Mouse (Mus musculus): ENCODE data around the gene Abca4. TPM values are rescaled to one million over a fixed set of nuclear protein-coding genes. Genes with fewer than 3 reads are reported as not detected.

Abca4 gene
- 2.1 and 3.1 TPM in 2 replicates for polyA plus RNA-seq (2015; fragmentation: Nextera tagmentation; extraction: Ambion mirVana)

DNA sequence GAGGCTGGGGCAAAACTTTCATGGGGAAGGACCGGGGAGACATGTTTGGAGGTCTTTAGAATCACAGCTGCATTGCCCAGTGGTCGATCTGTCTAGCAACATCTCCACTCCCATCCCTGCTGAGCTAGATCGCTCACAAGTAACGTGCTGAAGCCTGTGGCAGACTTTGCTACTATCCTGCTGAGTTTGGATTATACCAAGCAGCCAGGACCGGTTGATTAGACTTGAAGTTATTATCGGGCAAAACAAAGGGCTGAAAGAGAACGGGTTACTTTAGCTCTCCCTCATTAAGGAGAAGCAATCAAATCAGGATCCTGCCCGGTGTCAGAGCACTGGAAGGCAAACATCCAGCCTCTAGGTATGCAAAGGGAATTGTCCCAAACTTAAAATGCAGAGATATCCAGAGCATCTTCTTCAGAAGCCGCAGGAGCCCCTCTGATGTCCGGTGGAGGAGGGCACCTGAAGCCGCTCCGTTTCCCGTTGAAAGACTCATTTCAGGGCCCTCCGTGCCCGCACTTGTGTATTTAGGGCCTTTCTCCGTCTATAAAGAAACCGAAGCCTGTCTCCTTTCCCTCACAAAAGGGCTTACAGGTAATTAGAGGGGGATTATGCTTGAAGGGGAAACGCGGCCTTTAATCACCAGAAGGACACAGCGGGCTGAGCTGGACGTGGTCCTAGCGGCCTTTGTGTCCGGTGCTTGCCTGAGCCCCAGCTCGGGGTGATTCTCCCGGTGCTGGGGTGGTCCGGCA lies at the start of gene Abca4:
Abca4 (plus strand) TSS at position 645 of the 749 bp plus-strand sequence.
- peak within 1 kb of the TSS; percentile 27; the same call in 1 of the 2 replicates for H3K27ac ChIP-seq
- peaks cover 87% of the 10 kb centered on the region for H3K27me3 ChIP-seq

DNA sequence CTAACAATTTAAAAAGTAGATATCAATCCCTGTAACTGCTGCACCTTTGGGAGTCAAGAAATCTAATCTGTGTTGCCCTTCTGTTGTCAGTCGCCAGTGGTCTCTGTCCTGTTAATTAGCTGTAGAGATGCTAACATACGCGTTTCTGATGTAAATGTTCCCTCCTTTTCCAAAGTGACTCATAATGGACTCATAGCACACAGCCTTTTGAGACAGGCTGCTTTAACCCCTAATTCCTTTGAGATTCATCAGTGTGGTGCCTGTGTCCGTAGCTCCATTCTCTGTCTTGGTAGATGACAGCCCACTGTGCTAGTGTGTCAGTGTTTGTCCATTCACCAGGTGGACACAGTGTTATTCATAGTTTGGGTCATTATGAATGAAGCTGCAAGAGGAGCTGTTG lies 49.1 kb upstream of the Abca4 start:
- H3K4me1 ChIP-seq (replicated peaks), result 0 out of 2 replicates have a peak, but pooled peaks cover 3% of the 10 kb centered on the region
- H3K36me3 ChIP-seq, result no peaks in the 10 kb centered on the region
- no peaks in the 10 kb centered on the region for H3K9me3 ChIP-seq
- ATAC-seq (ENCODE audit: low FRiP score), result no peak
- no peak overlapping the region for H3K27ac ChIP-seq
- 53% methylated on average over 4 of the region's 4 CpGs for WGBS
- H3K27me3 ChIP-seq, result no peaks in the 10 kb centered on the region
- no peak overlapping the region for H3K4me2 ChIP-seq
- H3K4me3 ChIP-seq, result no peak overlapping the region
- no peak overlapping the region for H3K9ac ChIP-seq

More for the DNA sequence above, at the start of gene Abca4:
- Histone ChIP-seq H3K4me1 (replicated peaks) (peaks cover 61% of the 10 kb centered on the region), H3K4me3 (peak within 1 kb of the TSS; percentile 27), H3K9ac (peak within 1 kb of the TSS; percentile 60), H3K36me3 (no peaks in the 10 kb centered on the region), H3K9me3 (no peaks in the 10 kb centered on the region), H3K4me2 (peak within 1 kb of the TSS; percentile 42)
- WGBS, result 3% methylated on average over 26 of the region's 26 CpGs
- no peak for ATAC-seq (ENCODE audit: low FRiP score)

DNA sequence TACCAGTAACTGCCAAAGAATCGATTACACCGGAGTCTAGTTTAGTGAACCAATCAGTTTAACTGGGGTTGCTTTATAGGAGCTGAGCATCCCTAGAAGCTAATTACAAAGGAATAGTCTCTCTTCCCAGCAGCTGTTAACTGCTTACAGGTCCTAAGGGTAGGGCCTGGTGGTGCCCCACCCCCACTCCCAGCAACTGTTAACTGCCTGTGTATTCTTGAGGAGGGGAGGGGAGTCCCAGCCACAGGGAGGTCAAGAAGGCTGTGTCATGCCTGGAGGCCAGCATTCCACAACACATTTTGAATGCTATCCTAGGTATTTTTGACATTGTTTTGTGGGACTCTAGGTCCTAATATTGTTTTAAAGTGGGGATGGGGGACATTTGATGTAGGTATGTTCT lies 44.3 kb upstream of the Abca4 start:
- no peak overlapping the region for H3K27ac ChIP-seq

DNA sequence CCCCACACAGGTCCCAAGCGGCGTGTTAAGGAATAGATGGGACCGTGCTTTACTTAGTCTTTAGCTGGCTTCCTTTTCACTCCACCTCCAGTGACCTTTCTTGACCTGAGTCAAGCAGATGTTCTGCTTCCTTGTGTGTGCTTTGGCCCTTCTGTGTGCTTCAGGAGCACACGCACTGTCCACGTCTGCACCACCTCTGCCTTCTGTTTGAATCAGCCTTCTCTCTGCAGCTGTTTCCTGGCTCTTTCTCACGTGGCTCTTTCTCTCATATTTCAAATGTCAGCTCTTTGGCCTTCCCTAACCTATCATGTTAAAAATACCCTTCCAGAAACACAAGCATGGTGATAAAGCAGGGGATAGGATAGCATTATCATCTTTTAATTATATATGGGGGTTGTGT lies 42.7 kb upstream of the Abca4 start:
- Histone ChIP-seq H3K4me1 (replicated peaks) (0 out of 2 replicates have a peak, but pooled peaks cover 3% of the 10 kb centered on the region), H3K27ac (no peak overlapping the region), H3K4me2 (no peak overlapping the region), H3K27me3 (no peaks in the 10 kb centered on the region), H3K4me3 (no peak overlapping the region), H3K9me3 (no peaks in the 10 kb centered on the region), H3K9ac (no peak overlapping the region), H3K36me3 (no peaks in the 10 kb centered on the region; the same call in 1 of the 2 replicates)
- WGBS, result 80% methylated on average over 6 of the region's 6 CpGs
- ATAC-seq (ENCODE audit: low FRiP score), result no peak

More for the DNA sequence above, 44.3 kb upstream of the Abca4 start:
- 85% methylated on average over 2 of the region's 2 CpGs for WGBS
- Histone ChIP-seq H3K36me3 (no peaks in the 10 kb centered on the region; the same call in 1 of the 2 replicates), H3K4me3 (no peak overlapping the region), H3K4me2 (no peak overlapping the region), H3K9ac (no peak overlapping the region), H3K9me3 (no peaks in the 10 kb centered on the region), H3K27me3 (no peaks in the 10 kb centered on the region), H3K4me1 (replicated peaks) (0 out of 2 replicates have a peak, but pooled peaks cover 3% of the 10 kb centered on the region)
- no peak for ATAC-seq (ENCODE audit: low FRiP score)

DNA sequence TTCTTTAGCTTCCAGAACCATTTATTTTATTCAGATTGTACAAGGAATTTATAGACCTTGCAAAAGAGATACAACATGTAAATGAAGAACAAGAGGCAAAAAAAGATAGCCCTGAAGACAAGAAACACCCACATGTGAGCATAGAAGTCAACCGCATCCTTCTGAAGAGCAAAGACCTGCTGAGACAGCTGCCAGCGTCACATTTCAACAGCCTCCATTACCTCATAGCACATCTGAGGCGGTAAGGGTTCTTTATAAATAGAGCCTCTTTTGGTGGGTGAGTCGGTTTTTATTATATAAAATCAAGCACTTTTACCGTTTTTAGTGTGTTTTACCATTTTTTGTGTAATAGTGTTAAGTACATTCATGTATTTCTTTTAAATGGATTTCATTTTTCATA lies 34.4 kb upstream of the Abca4 start:
- no peak for ATAC-seq (ENCODE audit: low FRiP score)
- no peak overlapping the region for H3K9ac ChIP-seq
- no peak overlapping the region for H3K4me3 ChIP-seq
- H3K9me3 ChIP-seq, result no peaks in the 10 kb centered on the region
- no peak overlapping the region for H3K4me2 ChIP-seq
- H3K27me3 ChIP-seq, result no peaks in the 10 kb centered on the region
- no peak overlapping the region for H3K27ac ChIP-seq
- WGBS, result 90% methylated on average over 5 of the region's 5 CpGs
- no peaks in the 10 kb centered on the region for H3K4me1 ChIP-seq (replicated peaks)
- no peaks in the 10 kb centered on the region for H3K36me3 ChIP-seq

DNA sequence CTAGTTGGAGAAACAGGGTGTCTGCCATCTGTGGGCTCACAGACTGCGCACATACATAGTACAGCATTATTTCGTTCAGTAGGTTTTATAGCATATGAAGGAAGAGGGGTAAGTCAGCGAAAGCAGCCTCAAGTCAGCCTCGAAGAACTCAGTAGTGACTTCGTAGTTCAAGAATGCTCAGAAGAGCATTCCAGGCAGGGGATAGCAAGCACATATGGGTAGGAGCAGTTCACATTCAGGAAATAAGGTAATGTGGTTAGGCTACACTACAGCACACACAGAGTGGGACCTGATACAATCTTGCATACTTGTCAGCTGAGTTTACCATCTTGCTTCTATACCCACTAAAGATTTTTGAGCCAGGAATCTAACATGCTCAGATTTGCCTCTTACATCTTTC lies 34.0 kb upstream of the Abca4 start:
- Histone ChIP-seq H3K27ac (no peak overlapping the region), H3K27me3 (no peaks in the 10 kb centered on the region), H3K36me3 (no peaks in the 10 kb centered on the region), H3K9me3 (no peaks in the 10 kb centered on the region), H3K9ac (no peak overlapping the region), H3K4me3 (no peak overlapping the region), H3K4me2 (no peak overlapping the region), H3K4me1 (replicated peaks) (no peaks in the 10 kb centered on the region)
- ATAC-seq (ENCODE audit: low FRiP score), result no peak
- 95% methylated on average over 5 of the region's 5 CpGs for WGBS

DNA sequence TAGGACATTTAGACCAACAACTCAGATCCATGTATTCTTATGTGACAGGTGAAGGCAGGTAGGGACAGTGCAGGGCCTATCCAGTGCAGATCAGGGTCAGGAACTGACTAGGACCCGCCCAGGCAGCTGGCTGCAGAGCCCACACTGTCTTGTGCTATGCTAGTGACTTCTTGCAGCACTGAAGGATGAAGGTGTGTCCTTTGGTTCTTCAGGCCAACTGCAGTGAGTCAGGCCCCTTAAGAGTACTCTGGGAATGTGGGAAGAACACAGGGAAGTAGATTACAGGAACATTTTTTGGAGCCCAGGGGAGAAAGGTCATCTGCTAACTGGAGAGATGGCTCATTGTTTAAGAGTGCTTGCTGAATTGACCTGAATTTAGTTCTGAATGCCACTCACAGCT lies 31.8 kb upstream of the Abca4 start:
- WGBS, result 91% methylated on average over 1 of the region's 1 CpGs
- Histone ChIP-seq H3K9me3 (no peaks in the 10 kb centered on the region), H3K9ac (no peak overlapping the region), H3K27me3 (no peaks in the 10 kb centered on the region), H3K4me2 (no peak overlapping the region), H3K4me3 (no peak overlapping the region), H3K4me1 (replicated peaks) (no peaks in the 10 kb centered on the region), H3K36me3 (no peaks in the 10 kb centered on the region), H3K27ac (no peak overlapping the region)
- ATAC-seq (ENCODE audit: low FRiP score), result no peak

DNA sequence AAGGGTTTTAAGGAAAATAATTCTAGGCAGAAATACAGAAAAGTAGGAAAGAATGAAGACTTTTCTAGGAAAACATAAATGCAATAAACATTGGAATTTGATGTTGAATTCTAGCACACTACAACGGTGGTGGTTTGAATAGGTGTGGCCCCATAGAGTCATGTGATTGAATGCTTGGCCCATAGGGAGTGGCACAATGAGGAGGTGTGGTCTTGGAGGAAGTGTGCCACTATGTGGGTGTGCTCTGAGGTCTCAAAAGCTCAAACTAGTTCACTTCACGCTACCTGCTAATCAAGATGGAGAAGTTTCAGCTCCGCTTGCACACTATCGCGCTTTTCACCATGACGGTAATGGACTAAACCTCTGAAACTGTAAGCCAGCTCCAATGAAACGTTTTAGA lies 25.8 kb upstream of the Abca4 start:
- no peaks in the 10 kb centered on the region for H3K27me3 ChIP-seq
- WGBS, result 95% methylated on average over 7 of the region's 7 CpGs
- no peaks in the 10 kb centered on the region for H3K36me3 ChIP-seq
- H3K27ac ChIP-seq, result no peak overlapping the region
- H3K4me1 ChIP-seq (replicated peaks), result no peaks in the 10 kb centered on the region
- ATAC-seq (ENCODE audit: low FRiP score), result no peak
- no peak overlapping the region for H3K4me2 ChIP-seq
- H3K4me3 ChIP-seq, result no peak overlapping the region
- no peaks in the 10 kb centered on the region for H3K9me3 ChIP-seq
- no peak overlapping the region for H3K9ac ChIP-seq

DNA sequence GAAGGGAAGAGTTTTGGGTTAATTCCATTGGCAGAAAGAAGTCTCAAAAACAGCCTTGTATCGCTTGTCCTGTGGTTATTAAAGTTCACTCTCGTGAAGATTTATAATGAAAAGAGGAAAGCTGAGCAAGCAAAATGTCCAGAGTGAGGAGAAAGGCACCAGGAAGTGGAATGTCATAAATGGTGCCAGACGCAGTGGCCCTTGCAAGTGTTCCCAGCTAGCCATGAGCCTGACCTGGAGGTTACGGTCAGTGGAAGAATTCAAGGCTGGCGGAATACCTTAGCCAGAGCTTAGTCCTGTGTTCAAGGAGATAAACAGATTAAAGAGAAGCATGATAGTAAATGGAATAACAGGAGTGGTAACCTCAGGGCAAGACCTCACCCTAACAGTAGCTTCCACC lies 25.1 kb upstream of the Abca4 start:
- ATAC-seq (ENCODE audit: low FRiP score), result no peak
- H3K9me3 ChIP-seq, result no peaks in the 10 kb centered on the region
- no peak overlapping the region for H3K27ac ChIP-seq
- H3K27me3 ChIP-seq, result no peaks in the 10 kb centered on the region
- 93% methylated on average over 5 of the region's 5 CpGs for WGBS
- no peaks in the 10 kb centered on the region for H3K4me1 ChIP-seq (replicated peaks)
- H3K9ac ChIP-seq, result no peak overlapping the region
- H3K36me3 ChIP-seq, result no peaks in the 10 kb centered on the region
- no peak overlapping the region for H3K4me3 ChIP-seq
- H3K4me2 ChIP-seq, result no peak overlapping the region

DNA sequence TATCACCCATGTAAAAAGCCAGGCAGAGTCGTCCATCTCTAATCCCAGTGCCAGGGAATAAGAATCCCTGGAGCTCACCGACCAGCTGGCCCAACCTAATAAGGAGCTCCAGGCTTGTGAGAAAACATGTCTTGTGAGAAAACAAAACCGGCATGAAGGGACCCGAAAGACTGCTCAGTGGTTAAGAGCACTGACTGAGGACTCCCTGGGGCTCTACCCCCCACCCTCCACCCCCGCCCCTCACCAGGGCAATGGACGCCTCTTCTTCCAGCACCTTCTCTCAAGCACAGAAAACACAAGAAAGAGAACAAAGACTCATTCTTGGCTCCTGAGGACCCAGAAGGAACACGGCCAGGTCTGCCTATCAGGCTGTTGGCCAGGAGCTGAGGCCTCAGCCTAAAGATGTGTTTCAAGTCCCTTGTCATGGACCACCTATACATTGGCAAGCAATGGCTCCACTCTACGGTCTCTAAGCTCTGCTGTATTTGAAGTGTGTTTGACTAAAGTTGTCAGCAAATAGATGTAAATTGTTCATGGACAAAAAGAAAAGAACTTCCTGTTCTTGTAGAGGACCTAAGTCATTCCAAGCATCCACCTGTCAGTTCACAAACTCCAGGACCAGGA lies 23.1 kb upstream of the Abca4 start:
- 86% methylated on average over 8 of the region's 8 CpGs for WGBS
- H3K4me1 ChIP-seq (replicated peaks), result no peaks in the 10 kb centered on the region
- ATAC-seq (ENCODE audit: low FRiP score), result no peak
- H3K4me3 ChIP-seq, result no peak overlapping the region
- no peaks in the 10 kb centered on the region for H3K36me3 ChIP-seq
- no peak overlapping the region for H3K9ac ChIP-seq
- H3K27me3 ChIP-seq, result no peaks in the 10 kb centered on the region
- H3K9me3 ChIP-seq, result no peaks in the 10 kb centered on the region
- H3K4me2 ChIP-seq, result no peak overlapping the region
- no peak overlapping the region for H3K27ac ChIP-seq

DNA sequence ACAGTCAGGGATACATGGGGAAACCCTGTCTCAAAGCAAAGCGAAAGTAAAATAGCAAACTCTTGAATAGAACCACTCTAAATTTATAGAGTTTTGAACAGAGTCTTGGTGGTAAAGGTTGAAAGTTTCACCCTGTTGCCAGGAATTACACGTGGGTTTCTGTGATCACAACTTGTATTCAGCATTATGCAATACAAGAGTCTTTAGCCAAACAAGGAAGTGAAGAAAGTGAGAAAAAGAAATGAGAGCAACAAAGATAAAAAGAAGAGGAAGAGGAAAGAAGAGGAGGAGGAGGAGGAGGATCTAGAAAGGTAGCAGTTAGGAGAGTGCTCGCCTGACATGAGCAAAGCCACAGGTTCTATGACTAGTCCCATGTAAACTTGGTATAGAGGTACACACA lies 21.9 kb upstream of the Abca4 start:
- Histone ChIP-seq H3K9ac (no peak overlapping the region), H3K27ac (no peak overlapping the region), H3K4me2 (no peak overlapping the region), H3K36me3 (no peaks in the 10 kb centered on the region), H3K4me1 (replicated peaks) (no peaks in the 10 kb centered on the region), H3K9me3 (no peaks in the 10 kb centered on the region), H3K4me3 (no peak overlapping the region), H3K27me3 (no peaks in the 10 kb centered on the region)
- ATAC-seq (ENCODE audit: low FRiP score), result no peak
- WGBS, result 88% methylated on average over 3 of the region's 3 CpGs

DNA sequence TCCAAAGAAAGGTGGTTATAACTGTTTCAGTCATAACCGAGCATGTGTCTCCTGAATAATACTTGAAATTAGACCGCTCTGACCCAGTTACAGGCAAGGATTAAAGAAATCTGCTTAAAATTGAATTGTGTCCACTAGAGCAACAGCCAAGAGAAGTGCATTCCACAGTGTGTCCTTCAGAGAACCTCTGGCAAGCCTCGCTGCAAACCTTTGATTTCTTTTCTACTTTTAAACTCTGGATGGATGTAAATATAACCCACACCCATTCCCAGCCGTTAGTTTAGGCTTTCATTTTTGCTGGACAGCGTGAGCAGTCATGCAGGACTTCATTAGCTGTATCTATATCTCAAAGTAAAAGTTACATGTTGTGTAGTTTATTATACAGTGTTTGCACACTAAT lies 17.6 kb upstream of the Abca4 start:
- no peaks in the 10 kb centered on the region for H3K9me3 ChIP-seq
- H3K9ac ChIP-seq, result no peak overlapping the region
- no peak overlapping the region for H3K4me2 ChIP-seq
- WGBS, result 82% methylated on average over 5 of the region's 5 CpGs
- H3K27ac ChIP-seq, result no peak overlapping the region
- H3K27me3 ChIP-seq, result no peaks in the 10 kb centered on the region
- no peak for ATAC-seq (ENCODE audit: low FRiP score)
- H3K4me3 ChIP-seq, result no peak overlapping the region
- H3K4me1 ChIP-seq (replicated peaks), result no peaks in the 10 kb centered on the region
- H3K36me3 ChIP-seq, result no peaks in the 10 kb centered on the region

DNA sequence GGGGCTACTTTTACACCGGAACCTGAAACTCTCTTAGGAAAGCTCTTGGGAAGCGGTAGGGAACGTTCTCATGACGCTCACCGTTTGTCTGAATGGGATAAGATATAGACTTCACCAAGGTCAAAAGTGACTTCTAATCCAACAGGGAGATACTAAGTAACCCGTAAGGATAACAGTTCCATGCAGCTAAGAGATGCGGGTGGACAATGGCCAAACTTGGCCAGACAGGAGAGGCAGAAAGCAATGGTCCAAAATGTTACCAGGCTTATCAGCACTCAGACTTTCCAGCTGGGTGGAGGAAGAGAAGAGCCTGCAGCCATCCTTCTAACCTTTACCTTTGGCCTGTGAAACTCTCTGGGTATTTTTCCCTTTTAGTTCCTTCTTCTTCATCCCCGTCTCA lies 16.5 kb upstream of the Abca4 start:
- Histone ChIP-seq H3K27ac (no peak overlapping the region), H3K4me1 (replicated peaks) (no peaks in the 10 kb centered on the region), H3K9ac (no peak overlapping the region), H3K36me3 (no peaks in the 10 kb centered on the region), H3K27me3 (no peaks in the 10 kb centered on the region), H3K4me3 (no peak overlapping the region), H3K9me3 (no peaks in the 10 kb centered on the region), H3K4me2 (no peak overlapping the region)
- WGBS, result 92% methylated on average over 8 of the region's 8 CpGs
- no peak for ATAC-seq (ENCODE audit: low FRiP score)
